Comparison of ENCODE assay signal across 14 mouse cellular contexts in the genomic region with DNA sequence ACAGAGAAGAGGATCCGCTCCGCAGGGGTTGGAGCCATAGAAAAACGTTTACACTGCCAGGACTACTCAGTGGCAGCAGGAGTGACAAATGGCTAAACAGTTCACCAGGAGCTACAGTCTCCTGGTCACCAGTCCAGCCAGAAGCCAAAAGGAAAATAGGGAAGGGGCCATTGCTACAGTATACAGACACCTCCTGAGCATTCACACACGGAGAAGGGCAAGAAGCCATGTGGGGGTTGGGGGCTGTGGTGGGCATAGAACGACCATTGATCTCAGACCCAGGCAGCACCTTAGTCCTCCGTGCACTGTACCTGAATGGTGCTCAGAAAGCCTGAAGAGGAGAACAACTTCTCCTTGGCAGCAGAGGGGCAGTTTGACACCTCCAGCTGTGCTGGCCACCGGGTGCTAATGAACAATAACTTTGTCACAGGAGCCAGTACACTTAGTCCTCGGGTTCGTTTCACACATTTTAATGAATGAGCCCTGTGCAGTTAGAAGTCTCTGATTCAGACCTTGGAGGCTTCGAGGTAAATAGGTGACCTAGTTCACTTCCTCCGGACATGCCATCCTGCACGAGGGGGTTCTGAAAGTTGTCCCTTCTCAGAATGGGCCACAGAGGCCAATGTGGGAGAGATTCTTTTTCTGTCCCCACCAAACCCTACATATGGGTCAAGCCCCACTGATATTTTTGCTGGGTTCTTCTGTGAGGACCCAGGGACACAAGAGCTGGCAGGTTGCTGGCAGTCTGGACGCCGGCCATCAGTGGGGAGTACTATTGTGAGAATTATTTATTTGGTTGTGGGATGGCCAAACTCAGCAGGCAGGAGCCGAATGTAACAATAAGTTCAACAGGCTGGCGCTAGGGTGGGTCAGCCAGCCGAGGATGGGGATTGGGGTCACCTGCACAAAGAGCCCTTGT.
DNase-seq lines count a peak whose midpoint lies in the region; ATAC-seq and TF ChIP-seq lines count a peak whose summit lies in the region.
"Had no signal": no experiment of that assay in that cellular context is flagged by ENCODE, and none has a peak within 500 bp of the region (broad histone marks: within the 10 kb centered on the region; RNA-seq: fewer than 3 reads in every experiment).

No protein-coding gene starts in this region.

- H3K4me1 ChIP-seq in hindbrain, embryonic 16.5 days (ENCODE audit: control insufficient read depth, insufficient read depth, low read depth, low read length), result no peaks in the 10 kb centered on the region; the same call in 1 of the 2 replicates
- H3K4me1 ChIP-seq in hindbrain, embryonic 14.5 days (replicated peaks; ENCODE audit: control insufficient read depth, insufficient read depth, low read length), result no peaks in the 10 kb centered on the region
- no peaks in the 10 kb centered on the region; the same call in 1 of the 2 replicates for H3K4me1 ChIP-seq in cortical plate, adult 2 months (ENCODE audit: control insufficient read depth, insufficient read depth, low read length)
- no peaks in the 10 kb centered on the region for H3K4me1 ChIP-seq in kidney, embryonic 14.5 days (ENCODE audit: control insufficient read depth, insufficient read depth, low read length)
- H3K4me1 ChIP-seq: midbrain, embryonic 12.5 days; stomach, embryonic 15.5 days had no signal

- WGBS in hindbrain, embryonic 16.5 days, result 31% methylated on average over 17 of the region's 17 CpGs
- WGBS in hindbrain, embryonic 14.5 days, result 47% methylated on average over 17 of the region's 17 CpGs
- 38% methylated on average over 17 of the region's 17 CpGs for WGBS in kidney, embryonic 14.5 days

- no peak overlapping the region; the same call in 1 of the 2 replicates for H3K27ac ChIP-seq in hindbrain, embryonic 16.5 days (ENCODE audit: low read depth, low read length)
- H3K27ac ChIP-seq in hindbrain, embryonic 14.5 days, result no peak overlapping the region
- H3K27ac ChIP-seq in cortical plate, adult 2 months (ENCODE audit: insufficient read depth, low read length), result peak overlapping the region; percentile 21; the same call in 1 of the 2 replicates
- no peak overlapping the region for H3K27ac ChIP-seq in kidney, embryonic 14.5 days (ENCODE audit: low read depth, low read length)
- H3K27ac ChIP-seq: embryonic facial prominence, embryonic 10.5 days; midbrain, embryonic 12.5 days; stomach, embryonic 15.5 days had no signal

- no peaks in the 10 kb centered on the region for H3K9me3 ChIP-seq in hindbrain, embryonic 16.5 days (ENCODE audit: control insufficient read depth, low read length)
- H3K9me3 ChIP-seq in hindbrain, embryonic 14.5 days (ENCODE audit: control insufficient read depth, low read length), result no peaks in the 10 kb centered on the region
- no peaks in the 10 kb centered on the region for H3K9me3 ChIP-seq in kidney, embryonic 14.5 days (ENCODE audit: control insufficient read depth, low read length)
- H3K9me3 ChIP-seq: embryonic facial prominence, embryonic 10.5 days; midbrain, embryonic 12.5 days; stomach, embryonic 15.5 days had no signal

- H3K36me3 ChIP-seq in hindbrain, embryonic 16.5 days (ENCODE audit: control insufficient read depth, insufficient read depth, low read length), result no peaks in the 10 kb centered on the region
- H3K36me3 ChIP-seq in hindbrain, embryonic 14.5 days (replicated peaks; ENCODE audit: control insufficient read depth, insufficient read depth), result no peaks in the 10 kb centered on the region
- no peaks in the 10 kb centered on the region for H3K36me3 ChIP-seq in kidney, embryonic 14.5 days (ENCODE audit: control insufficient read depth, insufficient read depth, low read length)
- H3K36me3 ChIP-seq: embryonic facial prominence, embryonic 10.5 days; midbrain, embryonic 12.5 days; stomach, embryonic 15.5 days had no signal

- DNase-seq in hindbrain, embryonic 14.5 days (ENCODE audit: low spot score), result no peak
- peak; percentile 7 for DNase-seq in left cerebral cortex, adult 11 months (ENCODE audit: low spot score)
- DNase-seq in right cerebral cortex, postnatal 10 days (ENCODE audit: low spot score in 2 of 2), result peak; percentile 77 to 78
- no peak for DNase-seq in gastrocnemius, adult 8-10 months (ENCODE audit: low spot score in 2 of 2)
- DNase-seq in testis, postnatal 10 days (ENCODE audit: low spot score), result no peak
- DNase-seq: liver, postnatal 0 days had no signal

- no peaks in the 10 kb centered on the region for H3K27me3 ChIP-seq in hindbrain, embryonic 16.5 days (replicated peaks; ENCODE audit: control insufficient read depth, insufficient read depth, low read length)
- H3K27me3 ChIP-seq in hindbrain, embryonic 14.5 days (ENCODE audit: control insufficient read depth, insufficient read depth, low read length), result no peaks in the 10 kb centered on the region
- H3K27me3 ChIP-seq in kidney, embryonic 14.5 days (ENCODE audit: control insufficient read depth, insufficient read depth, low read length), result no peaks in the 10 kb centered on the region
- H3K27me3 ChIP-seq: midbrain, embryonic 12.5 days; stomach, embryonic 15.5 days had no signal

- TF ChIP-seq CTCF in cortical plate, adult 2 months (IDR thresholded peaks at IDR 0.05; ENCODE audit: extremely low read depth, insufficient read depth, low read length), result no peak

- no peak overlapping the region for H3K9ac ChIP-seq in hindbrain, embryonic 16.5 days (ENCODE audit: low read depth, low read length)
- H3K9ac ChIP-seq in hindbrain, embryonic 14.5 days, result no peak overlapping the region
- no peak overlapping the region for H3K9ac ChIP-seq in kidney, embryonic 14.5 days (ENCODE audit: low read depth, low read length)
- H3K9ac ChIP-seq: liver, postnatal 0 days; midbrain, embryonic 12.5 days; stomach, embryonic 15.5 days had no signal

- ATAC-seq in hindbrain, embryonic 16.5 days, result peak; percentile 76; the same call in 1 of the 2 replicates
- no peak for ATAC-seq in hindbrain, embryonic 14.5 days (ENCODE audit: low FRiP score)
- no peak for ATAC-seq in kidney, embryonic 14.5 days (ENCODE audit: low FRiP score, low TSS enrichment)
- ATAC-seq: forebrain, embryonic 14.5 days; inflammation-experienced regulatory T-cells, adult 6 months; liver, postnatal 0 days had no signal

- no peak overlapping the region for H3K4me3 ChIP-seq in hindbrain, embryonic 16.5 days (ENCODE audit: low read length)
- no peak overlapping the region for H3K4me3 ChIP-seq in hindbrain, embryonic 14.5 days (replicated peaks; ENCODE audit: low read length)
- H3K4me3 ChIP-seq in cortical plate, adult 2 months (ENCODE audit: insufficient read depth, low read length), result no peak overlapping the region
- no peak overlapping the region for H3K4me3 ChIP-seq in kidney, embryonic 14.5 days (ENCODE audit: low read length)
- H3K4me3 ChIP-seq: embryonic facial prominence, embryonic 10.5 days; midbrain, embryonic 12.5 days; stomach, embryonic 15.5 days had no signal

- TF ChIP-seq POLR2A in cortical plate, adult 2 months (IDR thresholded peaks at IDR 0.05; ENCODE audit: extremely low read depth, insufficient read depth, low read length), result no peak

- H3K4me2 ChIP-seq in hindbrain, embryonic 16.5 days (ENCODE audit: low read length), result no peak overlapping the region
- H3K4me2 ChIP-seq in hindbrain, embryonic 14.5 days (replicated peaks), result no peak overlapping the region
- H3K4me2 ChIP-seq in kidney, embryonic 14.5 days (replicated peaks; ENCODE audit: low read depth, low read length), result no peak overlapping the region
- H3K4me2 ChIP-seq: midbrain, embryonic 12.5 days; stomach, embryonic 15.5 days had no signal

Comparison
In these comparisons a context has a peak if more than half of its experiments do, and no peak if none do; other contexts are left out.
1. DNase-seq: peak in left cerebral cortex, adult 11 months (single experiment) and right cerebral cortex, postnatal 10 days (2 of 2); none in hindbrain, embryonic 14.5 days (single experiment), gastrocnemius, adult 8-10 months (0 of 2) and testis, postnatal 10 days (single experiment).